Mouse (Mus musculus) E14TG2a.4 (cell line): ENCODE results near the gene Fam47e.

Experiments
- CTCF ChIP-seq: conservative IDR thresholded peaks from 2 replicates; pipeline ENCODE4 v1.5.1; 2014; ENCODE audit warnings: low read length
- POU5F1 ChIP-seq: IDR thresholded peaks from 2 replicates; pipeline ENCODE4 v1.6.1; 2014; ENCODE audit warnings: low read length, borderline replicate concordance

GRCm38 (mm10) chr5:92635891-92636290, 81.0 kb downstream of the Fam47e start:
- TF ChIP-seq CTCF (no peak), POU5F1 (no peak)
